Mouse (Mus musculus) G1E (cell line): ENCODE measurements at regions not wholly inside any gene's neighbourhood (a gene's known extent, or its start where the extent isn't known, plus 50 kb on each side); places are given as distances from the start of the nearest gene placed in this dataset.
A peak's percentile ranks its signal among the peaks of the same experiment; 100 is the strongest.

ENCODE experiments used
- ATAC-seq: 2 replicates; pipeline ENCODE4 v1.8.0; 2016; ENCODE audit warnings: mild to moderate bottlenecking; ENCODE audit not compliant: insufficient number of reproducible peaks, poor library complexity, low FRiP score, severe bottlenecking; ENCODE audit errors: extremely low read depth
- DNase-seq: peaks from one replicate; pipeline ENCODE4 v3.0.0; 2012; ENCODE audit warnings: low spot score
- H3K27me3 ChIP-seq: 2 replicates; pipeline ENCODE4 v1.6.1; 2012; ENCODE audit warnings: mild to moderate bottlenecking, low read length, inconsistent platforms; ENCODE audit not compliant: insufficient read depth
- H3K36me3 ChIP-seq: replicated peaks from 2 replicates; pipeline ENCODE3; 2012; ENCODE audit warnings: mild to moderate bottlenecking, inconsistent platforms
- H3K4me1 ChIP-seq: 2 replicates; pipeline ENCODE4 v1.6.1; 2012; ENCODE audit warnings: low read depth, low read length, inconsistent platforms, mixed read lengths; ENCODE audit not compliant: insufficient read depth
- H3K4me3 ChIP-seq: 2 replicates; pipeline ENCODE4 v1.5.1; 2012; ENCODE audit warnings: low read depth, mild to moderate bottlenecking, inconsistent platforms, low read length, moderate library complexity, mixed read lengths
- H3K9me3 ChIP-seq: replicated peaks from 2 replicates; pipeline ENCODE4 v1.6.1; 2012; ENCODE audit warnings: inconsistent platforms
- CTCF ChIP-seq: IDR thresholded peaks from 2 replicates; pipeline ENCODE4 v1.5.1; 2012; ENCODE audit warnings: low read depth, low read length, inconsistent platforms, mixed read lengths
- GATA1 ChIP-seq: IDR thresholded peaks from 2 replicates; pipeline ENCODE4 v1.6.1; 2012; ENCODE audit warnings: borderline replicate concordance, low read length, inconsistent platforms, mixed read lengths
- GATA2 ChIP-seq: IDR thresholded peaks from 2 replicates; pipeline ENCODE4 v1.6.1; 2012; ENCODE audit warnings: low read depth, low read length, inconsistent platforms, borderline replicate concordance
- POLR2AphosphoS5 ChIP-seq: IDR thresholded peaks from 2 replicates; pipeline ENCODE4 v1.6.1; 2012; ENCODE audit warnings: low read depth, low read length, inconsistent platforms; ENCODE audit not compliant: insufficient replicate concordance
- TAL1 ChIP-seq: conservative IDR thresholded peaks from 2 replicates; pipeline ENCODE4 v1.6.1; 2012; ENCODE audit warnings: low read depth, low read length, inconsistent platforms, mixed read lengths

GRCm38 (mm10) chr15:15148791-15149190, 1579.8 kb upstream of the Cdh9 start:
- H3K4me1 ChIP-seq = no peaks in the 10 kb centered on the region
- DNase-seq (no peak), ATAC-seq (no peak)
- no peak overlapping the region for H3K4me3 ChIP-seq
- no peaks in the 10 kb centered on the region for H3K36me3 ChIP-seq
- TF ChIP-seq GATA2 (no peak), POLR2AphosphoS5 (no peak), TAL1 (no peak), GATA1 (no peak), CTCF (no peak)
- no peaks in the 10 kb centered on the region for H3K27me3 ChIP-seq
- no peaks in the 10 kb centered on the region for H3K9me3 ChIP-seq

DNA sequence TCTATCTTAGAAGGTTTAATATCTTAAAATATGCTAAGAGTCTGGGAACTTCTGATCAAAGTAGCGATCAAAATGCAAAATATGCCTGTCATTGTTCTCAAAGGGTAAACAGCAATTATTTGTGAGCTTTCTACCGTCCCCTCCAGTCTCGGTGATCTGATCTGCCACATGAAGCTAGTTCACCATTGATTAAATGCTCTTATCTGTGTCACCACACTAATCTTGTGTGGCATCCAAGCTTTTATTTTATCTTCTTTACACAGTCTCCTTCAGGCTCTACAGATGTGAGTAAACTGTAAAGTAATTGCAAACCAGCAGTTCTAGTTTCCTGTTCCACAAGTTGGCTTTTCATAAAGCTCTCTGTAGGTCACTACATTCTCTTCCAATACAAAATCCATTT, 1573.1 kb upstream of the Cdh9 start:
- DNase-seq (no peak), ATAC-seq (peak; percentile 95)
- H3K36me3 ChIP-seq = no peaks in the 10 kb centered on the region
- TF ChIP-seq GATA1 (no peak), CTCF (no peak), TAL1 (0 out of 2 replicates have a peak, but pooled peaks have one; percentile 15)
- H3K9me3 ChIP-seq = no peaks in the 10 kb centered on the region
- H3K4me3 ChIP-seq = no peak overlapping the region
- no peaks in the 10 kb centered on the region for H3K4me1 ChIP-seq
- no peaks in the 10 kb centered on the region for H3K27me3 ChIP-seq

- no peak overlapping the region for H3K4me3 ChIP-seq
- no peak for DNase-seq
- H3K4me1 ChIP-seq = no peaks in the 10 kb centered on the region
- H3K9me3 ChIP-seq = no peaks in the 10 kb centered on the region
- H3K36me3 ChIP-seq = no peaks in the 10 kb centered on the region
- no peak for ATAC-seq
- H3K27me3 ChIP-seq = no peaks in the 10 kb centered on the region; the same call in 1 of the 2 replicates
- no peak for TF ChIP-seq POLR2AphosphoS5
- no peak for TF ChIP-seq GATA1
- TF ChIP-seq GATA2 = no peak
- TF ChIP-seq TAL1 = no peak
- no peak for TF ChIP-seq CTCF
These were observed 1558.2 kb upstream of the Cdh9 start for GRCm38 (mm10) chr15:15170387-15170786.

DNA sequence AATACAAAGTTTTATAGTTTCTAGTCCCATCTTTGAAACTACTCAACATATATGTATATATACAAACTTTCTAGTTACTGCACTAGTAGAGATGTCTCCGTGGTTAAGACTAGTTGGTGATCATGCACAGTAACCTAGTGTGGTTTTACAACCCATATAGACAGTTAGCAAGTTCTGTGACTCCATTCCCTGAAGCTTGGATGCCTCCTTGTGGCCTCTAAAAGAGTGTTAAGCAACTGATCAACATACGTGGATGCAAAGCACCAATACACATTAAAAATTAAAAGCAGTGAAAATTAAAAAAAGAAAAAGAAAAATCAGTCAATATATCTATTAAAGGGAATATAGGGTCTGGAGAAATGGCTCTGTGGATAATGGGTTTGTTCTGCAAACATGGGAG, 1508.3 kb upstream of the Cdh9 start:
- H3K4me1 ChIP-seq = no peaks in the 10 kb centered on the region
- no peaks in the 10 kb centered on the region for H3K27me3 ChIP-seq
- no peak for DNase-seq
- no peak for TF ChIP-seq GATA2
- TF ChIP-seq GATA1 = no peak
- TF ChIP-seq POLR2AphosphoS5 = no peak
- ATAC-seq = no peak
- no peaks in the 10 kb centered on the region for H3K9me3 ChIP-seq
- H3K4me3 ChIP-seq = no peak overlapping the region
- no peaks in the 10 kb centered on the region for H3K36me3 ChIP-seq

GRCm38 (mm10) chr15:15229926-15230325, 1498.6 kb upstream of the Cdh9 start:
- ATAC-seq = no peak
- TF ChIP-seq POLR2AphosphoS5 = no peak
- no peak for TF ChIP-seq CTCF
- no peak for TF ChIP-seq GATA1
- no peak for TF ChIP-seq GATA2
- no peak for TF ChIP-seq TAL1
- no peak overlapping the region for H3K4me3 ChIP-seq
- H3K4me1 ChIP-seq = no peaks in the 10 kb centered on the region
- DNase-seq = no peak
- no peaks in the 10 kb centered on the region for H3K36me3 ChIP-seq
- H3K27me3 ChIP-seq = no peaks in the 10 kb centered on the region
- no peaks in the 10 kb centered on the region for H3K9me3 ChIP-seq

- H3K4me1 ChIP-seq = no peaks in the 10 kb centered on the region
- DNase-seq (no peak), ATAC-seq (no peak)
- H3K36me3 ChIP-seq = no peaks in the 10 kb centered on the region
- no peak for TF ChIP-seq POLR2AphosphoS5
- TF ChIP-seq GATA1 = no peak
- no peak for TF ChIP-seq CTCF
- TF ChIP-seq TAL1 = no peak
- no peak for TF ChIP-seq GATA2
- no peaks in the 10 kb centered on the region for H3K9me3 ChIP-seq
- no peaks in the 10 kb centered on the region for H3K27me3 ChIP-seq
- H3K4me3 ChIP-seq = no peak overlapping the region
These were observed 1490.2 kb upstream of the Cdh9 start for GRCm38 (mm10) chr15:15238309-15238708.
